Mouse (Mus musculus) lung, embryonic 14.5 days (tissue): Measurements from ENCODE around the gene Ccdc102a. TPM values are rescaled to one million over a fixed set of nuclear protein-coding genes. Genes with fewer than 3 reads are reported as not detected.
A peak's percentile ranks its signal among the peaks of the same experiment; 100 is the strongest.

Source experiments
- ATAC-seq: fragments of 200-750 bp; cut with Nextera tagmentation; 2 replicates; pipeline ENCODE4 v1.8.0; 2017; ENCODE audit warnings: mild to moderate bottlenecking, moderate TSS enrichment, moderate library complexity; ENCODE audit not compliant: insufficient read depth
- DNase-seq: peaks from one replicate; pipeline ENCODE4 v3.0.0-alpha.2; 2015
- H3K27ac ChIP-seq: fragments of 300-500 bp; sonication (generic); 2 replicates; pipeline ENCODE4 v1.5.1; 2014; ENCODE audit warnings: low read depth, mild to moderate bottlenecking, moderate library complexity
- H3K27me3 ChIP-seq: fragments of 300-500 bp; sonication (generic); 2 replicates; pipeline ENCODE4 v1.6.1; 2014; ENCODE audit warnings: low read length, control low read depth; ENCODE audit not compliant: insufficient read depth
- H3K36me3 ChIP-seq: fragments of 300-500 bp; sonication (generic); 2 replicates; pipeline ENCODE4 v1.6.1; 2014; ENCODE audit warnings: control low read depth; ENCODE audit not compliant: insufficient read depth
- H3K4me1 ChIP-seq: fragments of 300-500 bp; sonication (generic); 2 replicates; pipeline ENCODE4 v1.6.1; 2014; ENCODE audit warnings: antibody characterized with exemption, control low read depth; ENCODE audit not compliant: insufficient read depth
- H3K4me2 ChIP-seq: fragments of 300-500 bp; sonication (generic); 2 replicates; pipeline ENCODE4 v1.6.1; 2014; ENCODE audit warnings: mild to moderate bottlenecking
- H3K4me3 ChIP-seq: fragments of 300-500 bp; sonication (generic); 2 replicates; pipeline ENCODE4 v1.5.1; 2014; ENCODE audit warnings: low read depth, low read length
- H3K9ac ChIP-seq: fragments of 300-500 bp; sonication (generic); 2 replicates; pipeline ENCODE4 v1.6.1; 2014
- H3K9me3 ChIP-seq: fragments of 300-500 bp; sonication (generic); 2 replicates; pipeline ENCODE4 v1.6.1; 2016; ENCODE audit warnings: low read depth, low read length, control low read depth
- CTCF ChIP-seq: IDR thresholded peaks from 2 replicates; pipeline ENCODE4 v1.5.1; 2016; ENCODE audit warnings: antibody characterized with exemption, low read depth
- WGBS: fragments of 180-500 bp; shearing (Covaris S2); extraction: QIAGEN DNeasy Blood & Tissue Kit; methylation state at CpG from one replicate; pipeline ENCODE4 v1.1.7; 2014; 5-methylcytosine and 5-hydroxymethylcytosine counted together
- polyA plus RNA-seq: library from polyadenylated mRNA; unstranded; fragments of >200 nt; fragmentation: Nextera tagmentation; extraction: Ambion mirVana; gene quantifications from 2 replicates; pipeline ENCODE4 v1.2.1, GENCODE M21; 2014

Gene Ccdc102a
- polyA plus RNA-seq, 1 experiment from 2014 or later = 34.1 TPM

DNA sequence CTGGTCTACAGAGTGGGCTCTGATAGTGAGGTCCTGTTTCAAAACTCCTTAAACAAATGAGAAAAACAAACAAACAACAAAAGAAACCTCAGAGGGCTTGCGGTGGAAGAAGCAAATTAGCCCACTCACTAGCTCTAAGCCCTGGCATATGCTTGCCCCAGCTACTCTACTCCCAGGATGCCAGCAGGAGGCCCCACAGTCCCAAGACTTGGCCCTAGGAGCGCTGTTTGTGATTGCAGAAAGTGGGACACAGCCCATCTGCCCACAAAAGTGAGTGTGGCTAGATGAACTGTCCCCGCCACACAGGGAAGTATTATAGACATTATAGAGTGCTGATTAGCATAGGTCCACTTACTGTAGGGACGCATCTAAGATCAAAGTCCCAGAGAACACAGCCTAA is 30.5 kb upstream of the Ccdc102a start:
- no peaks in the 10 kb centered on the region for H3K9me3 ChIP-seq
- H3K4me1 ChIP-seq = no peaks in the 10 kb centered on the region
- H3K36me3 ChIP-seq = no peaks in the 10 kb centered on the region
- H3K4me2 ChIP-seq = no peak overlapping the region
- no peak overlapping the region for H3K4me3 ChIP-seq
- ATAC-seq (no peak), DNase-seq (no peak)
- no peak overlapping the region for H3K9ac ChIP-seq
- H3K27ac ChIP-seq = no peak overlapping the region
- H3K27me3 ChIP-seq = no peaks in the 10 kb centered on the region
- 64% methylated on average over 4 of the region's 4 CpGs for WGBS
- TF ChIP-seq CTCF = no peak

DNA sequence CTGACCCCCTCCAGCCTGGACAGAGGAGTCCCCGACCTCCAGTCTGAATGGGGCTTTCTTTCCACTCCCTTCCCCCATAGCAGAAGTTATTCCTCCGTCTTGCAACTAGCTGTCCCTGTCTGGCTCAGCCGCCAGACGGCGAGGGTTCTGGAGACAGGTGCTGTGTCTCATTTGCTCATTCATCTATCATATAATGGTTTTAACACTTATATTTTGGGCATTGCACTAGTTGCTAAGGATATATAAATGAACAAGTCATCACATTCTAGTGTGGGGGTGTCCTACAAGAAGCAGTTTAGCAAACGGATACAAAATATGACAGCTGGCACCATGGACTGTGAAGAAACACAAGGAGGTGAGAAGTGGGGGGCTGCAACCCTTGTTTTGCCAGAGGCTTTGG is 27.3 kb upstream of the Ccdc102a start:
- ATAC-seq = no peak

DNA sequence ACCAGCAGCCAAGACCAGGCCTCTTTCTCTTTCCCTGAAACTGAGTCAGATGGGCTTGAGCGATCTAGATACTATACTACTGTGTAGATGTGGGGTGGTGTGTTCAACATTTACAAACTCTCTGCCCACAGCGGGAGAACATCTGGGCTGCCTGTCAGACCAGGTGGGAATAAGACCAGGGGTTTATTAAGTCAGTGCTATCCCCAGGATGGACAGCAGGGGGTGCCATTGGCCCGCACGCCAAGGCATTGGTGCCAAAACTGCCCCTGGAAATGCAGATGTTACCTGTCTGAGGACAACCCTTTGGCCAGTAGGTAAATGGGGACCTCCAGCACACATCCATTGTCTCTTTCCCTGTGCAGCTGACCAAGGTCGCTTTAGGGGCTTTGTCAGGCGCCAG is 24.7 kb upstream of the Ccdc102a start:
- H3K4me3 ChIP-seq = no peak overlapping the region
- ATAC-seq (no peak), DNase-seq (peak; percentile 73)
- H3K27ac ChIP-seq = no peak overlapping the region
- H3K9me3 ChIP-seq = no peaks in the 10 kb centered on the region
- peak; percentile 92 for TF ChIP-seq CTCF
- no peaks in the 10 kb centered on the region for H3K36me3 ChIP-seq
- no peak overlapping the region for H3K4me2 ChIP-seq
- H3K4me1 ChIP-seq = no peaks in the 10 kb centered on the region
- WGBS = 12% methylated on average over 6 of the region's 6 CpGs
- no peaks in the 10 kb centered on the region for H3K27me3 ChIP-seq
- H3K9ac ChIP-seq = no peak overlapping the region

More for the DNA sequence above, 27.3 kb upstream of the Ccdc102a start:
- Histone ChIP-seq H3K9ac (no peak overlapping the region), H3K4me3 (no peak overlapping the region), H3K36me3 (no peaks in the 10 kb centered on the region), H3K27me3 (no peaks in the 10 kb centered on the region), H3K4me1 (no peaks in the 10 kb centered on the region), H3K9me3 (no peaks in the 10 kb centered on the region), H3K4me2 (no peak overlapping the region), H3K27ac (no peak overlapping the region)
- no peak for TF ChIP-seq CTCF
- WGBS = 44% methylated on average over 6 of the region's 6 CpGs
- no peak for DNase-seq

DNA sequence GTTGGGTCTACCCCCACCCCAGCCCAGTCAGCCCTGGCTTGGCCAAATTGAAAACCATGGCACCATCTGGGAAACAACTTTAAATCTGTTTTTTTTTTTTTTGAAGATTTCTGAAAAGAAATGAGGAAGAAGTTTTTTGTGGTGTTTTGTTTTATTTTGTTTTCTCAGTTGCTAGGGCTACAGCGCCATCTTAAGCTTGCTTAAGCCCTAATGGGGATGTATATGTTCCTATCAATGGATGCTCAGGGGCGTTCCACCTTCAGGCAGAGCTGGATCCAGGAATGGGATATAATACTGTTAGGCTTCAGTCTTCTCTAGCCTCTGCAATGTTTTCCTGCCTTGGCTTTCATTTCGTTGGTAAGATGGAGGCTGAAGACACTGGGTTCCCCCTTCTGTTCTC is 17.3 kb upstream of the Ccdc102a start:
- TF ChIP-seq CTCF = no peak
- H3K9ac ChIP-seq = no peak overlapping the region
- H3K4me2 ChIP-seq = no peak overlapping the region
- WGBS = 82% methylated on average over 3 of the region's 3 CpGs
- H3K27me3 ChIP-seq = no peaks in the 10 kb centered on the region
- no peak for ATAC-seq
- no peaks in the 10 kb centered on the region for H3K36me3 ChIP-seq
- H3K9me3 ChIP-seq = no peaks in the 10 kb centered on the region
- no peak for DNase-seq
- no peaks in the 10 kb centered on the region for H3K4me1 ChIP-seq
- no peak overlapping the region for H3K4me3 ChIP-seq
- H3K27ac ChIP-seq = no peak overlapping the region

DNA sequence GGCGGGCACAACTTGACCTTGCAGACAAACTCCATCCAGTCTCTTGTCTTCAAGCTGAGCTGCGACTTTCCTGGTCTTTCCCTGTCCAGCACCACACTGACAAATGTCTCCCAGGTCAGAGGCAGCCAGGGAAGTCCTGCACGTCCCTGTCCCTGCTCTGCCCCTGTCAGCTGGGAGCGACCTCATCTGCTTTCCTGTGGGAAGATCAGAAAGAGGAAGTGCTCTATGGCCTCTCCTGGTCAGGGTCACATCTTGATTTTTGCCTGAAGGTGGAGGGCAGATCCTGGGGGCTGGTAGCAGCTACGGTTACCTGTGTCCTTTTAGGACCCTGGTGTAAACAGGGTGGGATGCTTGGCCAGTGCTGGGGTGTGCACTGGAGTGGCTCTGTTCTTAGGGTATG is 16.0 kb upstream of the Ccdc102a start:
- Histone ChIP-seq H3K4me2 (no peak overlapping the region), H3K9me3 (no peaks in the 10 kb centered on the region), H3K4me3 (no peak overlapping the region), H3K9ac (no peak overlapping the region), H3K36me3 (no peaks in the 10 kb centered on the region), H3K27ac (no peak overlapping the region), H3K27me3 (no peaks in the 10 kb centered on the region), H3K4me1 (no peaks in the 10 kb centered on the region)
- no peak for TF ChIP-seq CTCF
- ATAC-seq (no peak), DNase-seq (no peak)
- 40% methylated on average over 5 of the region's 5 CpGs for WGBS

DNA sequence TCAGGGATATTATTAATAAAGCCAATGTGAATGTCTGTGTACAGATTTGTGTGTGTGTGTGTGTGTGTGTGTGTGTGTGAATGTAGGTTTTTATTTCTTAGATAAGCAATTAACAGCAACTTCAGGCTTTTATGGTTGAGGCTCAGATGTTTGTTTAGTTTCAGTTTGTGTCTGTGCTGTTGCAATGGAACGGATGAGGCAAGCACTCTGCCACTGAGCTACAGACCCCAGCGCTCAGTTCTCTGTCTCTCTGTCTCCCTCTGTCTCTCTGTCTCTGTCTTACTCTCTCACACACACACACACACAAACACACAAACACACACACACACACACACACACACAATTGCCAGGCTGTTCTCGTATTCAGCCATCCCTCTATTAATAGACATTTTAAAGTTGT is 10.3 kb upstream of the Ccdc102a start:
- no peaks in the 10 kb centered on the region for H3K27me3 ChIP-seq
- no peak overlapping the region for H3K4me2 ChIP-seq
- no peak for ATAC-seq
- H3K9ac ChIP-seq = no peak overlapping the region
- TF ChIP-seq CTCF = no peak
- H3K4me1 ChIP-seq = no peaks in the 10 kb centered on the region
- DNase-seq = no peak
- no peaks in the 10 kb centered on the region for H3K36me3 ChIP-seq
- H3K9me3 ChIP-seq = no peaks in the 10 kb centered on the region
- WGBS = 69% methylated on average over 3 of the region's 3 CpGs
- H3K4me3 ChIP-seq = no peak overlapping the region
- no peak overlapping the region for H3K27ac ChIP-seq

DNA sequence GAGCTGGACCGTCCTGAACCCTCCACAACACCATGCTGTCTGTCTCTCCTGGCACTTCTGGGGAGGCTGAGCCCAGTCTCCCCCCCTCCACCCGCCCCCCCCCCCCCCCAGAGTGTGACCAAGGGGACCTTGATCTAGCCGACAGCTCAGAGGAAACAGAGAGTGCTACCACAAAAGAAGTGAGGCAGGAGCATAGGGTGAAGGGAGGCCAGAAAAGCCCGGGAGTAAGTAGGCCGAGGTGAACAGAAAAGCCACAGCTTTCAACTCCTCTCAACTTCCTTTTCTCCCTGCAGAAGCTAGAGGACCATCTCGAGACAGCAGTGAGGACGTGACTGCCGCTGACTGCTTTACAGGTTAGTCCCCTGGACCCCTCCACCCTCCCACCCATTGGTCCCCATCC is 5.5 kb upstream of the Ccdc102a start, which contains the start of gene Adgrg5:
Gene Adgrg5, plus strand, starts transcription at position 290 of the 400 bp plus-strand sequence.
- WGBS = 28% methylated on average over 8 of the region's 8 CpGs
- H3K27me3 ChIP-seq = no peaks in the 10 kb centered on the region
- H3K4me1 ChIP-seq = no peaks in the 10 kb centered on the region
- no peak for TF ChIP-seq CTCF
- DNase-seq = no peak
- no peaks in the 10 kb centered on the region for H3K9me3 ChIP-seq
- no peak within 1 kb of the TSS for H3K4me2 ChIP-seq
- no peak within 1 kb of the TSS for H3K27ac ChIP-seq
- no peak within 1 kb of the TSS for H3K9ac ChIP-seq
- no peak for ATAC-seq
- no peaks in the 10 kb centered on the region for H3K36me3 ChIP-seq
- no peak within 1 kb of the TSS for H3K4me3 ChIP-seq

DNA sequence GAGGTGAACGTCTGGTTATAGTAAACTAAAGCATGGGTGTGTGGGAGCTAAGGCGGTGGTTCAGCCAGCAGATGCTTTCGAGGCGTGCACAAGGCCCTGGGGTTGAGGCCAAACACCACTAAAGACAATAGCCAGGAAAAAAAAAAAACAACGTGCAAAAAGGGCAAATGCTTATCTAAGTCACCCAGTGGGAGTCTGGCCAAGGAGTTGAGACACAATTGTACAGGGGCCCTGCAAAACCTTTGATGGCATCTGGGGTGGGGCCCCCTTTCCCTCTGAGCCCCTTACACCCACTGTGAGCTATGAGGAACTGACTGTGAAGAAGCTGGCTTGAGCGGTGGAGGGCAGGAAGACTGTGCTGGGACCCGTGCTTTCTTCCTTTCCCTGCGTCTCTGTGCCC is 4.7 kb upstream of the Ccdc102a start:
- Histone ChIP-seq H3K27me3 (no peaks in the 10 kb centered on the region), H3K4me2 (no peak overlapping the region), H3K4me1 (no peaks in the 10 kb centered on the region), H3K9me3 (no peaks in the 10 kb centered on the region), H3K4me3 (no peak overlapping the region), H3K27ac (no peak overlapping the region), H3K9ac (no peak overlapping the region), H3K36me3 (no peaks in the 10 kb centered on the region)
- WGBS = 19% methylated on average over 8 of the region's 8 CpGs
- DNase-seq = peak; percentile 6
- TF ChIP-seq CTCF = no peak
- no peak for ATAC-seq
